Mouse (Mus musculus) cerebellum, adult 11 months (tissue): ENCODE results near the gene Scfd2.

Experiments
- DNase-seq: peaks from one replicate; pipeline ENCODE4 v3.0.0; 2022

Scfd2 gene

DNA sequence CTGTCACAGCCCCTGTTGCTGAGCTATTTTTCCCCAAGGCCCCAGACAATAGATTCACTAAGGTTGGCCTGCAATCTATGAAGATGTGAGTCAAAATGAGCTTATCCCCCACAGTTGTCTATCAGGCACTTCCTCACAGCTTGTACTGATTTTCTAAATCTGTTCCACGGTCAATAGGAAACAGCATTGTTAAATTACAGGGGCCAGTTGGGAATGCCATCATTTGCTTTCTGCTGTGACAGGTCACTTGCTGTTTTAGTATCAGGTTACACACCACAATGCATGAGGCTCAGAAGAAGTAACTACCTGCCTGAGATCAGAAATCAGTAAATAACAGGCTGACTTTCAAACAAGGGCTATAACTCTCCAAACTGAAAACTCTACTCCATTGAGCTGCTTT lies 168.3 kb downstream of the Scfd2 start:
- no peak for DNase-seq

DNA sequence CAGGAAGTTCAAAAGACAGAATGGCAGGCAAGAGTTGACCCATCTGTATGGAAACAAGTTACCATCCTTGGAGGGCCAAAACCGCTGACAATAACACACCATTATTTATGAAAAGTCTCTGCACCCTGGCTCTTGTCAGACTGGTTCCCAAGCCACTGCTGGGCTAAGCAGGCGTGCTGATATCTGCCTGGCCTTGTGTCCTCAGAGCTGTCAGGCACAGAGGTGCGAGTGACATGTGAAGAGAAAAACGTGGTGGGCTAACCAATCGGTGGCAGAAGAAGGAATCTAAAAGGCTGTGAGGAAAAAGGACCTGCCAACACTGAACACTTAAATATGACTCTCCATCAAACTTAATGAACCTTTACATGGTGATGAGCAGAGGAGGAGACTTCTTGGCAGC lies 170.0 kb downstream of the Scfd2 start:
- DNase-seq: no peak

DNA sequence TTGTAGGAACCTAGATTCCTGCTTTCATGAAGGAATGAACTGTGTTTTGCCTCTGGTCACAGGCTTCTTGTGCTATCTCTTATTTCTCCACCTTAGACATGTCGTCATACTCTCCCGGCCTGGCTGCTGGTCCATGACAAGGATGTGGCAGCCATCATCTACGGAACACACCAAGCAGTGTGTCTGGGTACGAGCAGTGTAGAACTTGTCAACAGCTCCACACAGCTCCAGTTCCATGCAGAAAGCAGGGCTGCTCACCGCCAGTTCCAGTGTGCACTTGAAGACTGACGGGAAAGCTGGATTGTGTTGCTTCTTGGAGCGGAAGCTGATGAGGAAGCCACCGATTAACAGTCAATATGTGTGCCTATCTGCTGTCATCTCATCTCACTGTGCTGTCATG lies 173.5 kb downstream of the Scfd2 start:
- DNase-seq: no peak

DNA sequence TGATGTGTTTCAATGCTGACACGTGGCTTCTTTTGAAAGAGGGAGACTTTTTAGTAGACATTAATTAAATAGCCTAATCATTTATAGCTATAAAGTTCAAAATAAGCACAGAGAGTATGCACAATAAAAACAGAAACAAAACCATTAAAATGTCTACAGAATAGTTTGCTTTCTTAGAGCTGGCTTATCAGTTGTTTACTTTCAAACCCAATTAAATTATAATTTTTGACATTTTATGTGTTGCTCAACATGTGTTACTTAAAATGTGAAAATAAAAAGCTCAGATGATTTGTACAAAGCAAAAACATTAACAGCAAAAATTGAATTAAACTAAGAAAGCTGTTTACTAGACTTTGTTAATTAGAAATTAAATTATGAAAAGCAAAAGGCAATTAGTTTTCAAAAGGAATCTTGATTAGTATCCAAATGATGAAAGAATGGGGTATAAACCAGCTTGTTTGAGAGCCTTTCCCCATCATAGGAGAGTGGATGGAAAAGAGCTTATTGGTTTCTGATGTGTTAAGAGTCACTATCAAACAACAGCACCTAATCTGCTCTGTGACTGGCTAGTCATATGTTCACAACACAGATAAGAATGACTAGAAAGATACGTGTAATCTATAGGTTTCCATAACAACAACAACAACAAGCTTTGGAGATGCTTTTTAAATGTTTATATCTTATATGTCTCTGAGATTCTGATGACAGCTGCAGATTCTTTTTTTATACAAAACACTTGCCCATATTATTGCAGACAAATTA lies 176.0 kb downstream of the Scfd2 start:
- no peak for DNase-seq

DNA sequence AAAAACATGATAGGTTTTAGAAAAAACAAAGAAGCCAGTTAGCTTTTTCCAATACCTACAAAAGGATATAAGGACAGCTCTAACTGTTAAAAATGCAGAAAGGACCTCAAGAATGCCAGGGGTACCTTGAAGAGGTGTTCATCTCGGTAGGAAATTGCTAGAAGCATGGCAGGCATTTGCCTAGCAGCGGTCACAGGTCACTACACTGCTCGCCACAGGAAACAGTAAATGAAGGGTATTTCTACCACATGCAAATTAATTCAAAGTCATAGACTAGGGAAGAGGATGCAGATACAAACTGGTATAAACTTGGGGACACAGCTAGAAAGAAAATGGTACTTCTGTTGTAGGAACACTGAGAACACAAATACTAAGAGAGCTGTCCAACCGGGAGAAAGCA lies 180.7 kb downstream of the Scfd2 start:
- DNase-seq: no peak

DNA sequence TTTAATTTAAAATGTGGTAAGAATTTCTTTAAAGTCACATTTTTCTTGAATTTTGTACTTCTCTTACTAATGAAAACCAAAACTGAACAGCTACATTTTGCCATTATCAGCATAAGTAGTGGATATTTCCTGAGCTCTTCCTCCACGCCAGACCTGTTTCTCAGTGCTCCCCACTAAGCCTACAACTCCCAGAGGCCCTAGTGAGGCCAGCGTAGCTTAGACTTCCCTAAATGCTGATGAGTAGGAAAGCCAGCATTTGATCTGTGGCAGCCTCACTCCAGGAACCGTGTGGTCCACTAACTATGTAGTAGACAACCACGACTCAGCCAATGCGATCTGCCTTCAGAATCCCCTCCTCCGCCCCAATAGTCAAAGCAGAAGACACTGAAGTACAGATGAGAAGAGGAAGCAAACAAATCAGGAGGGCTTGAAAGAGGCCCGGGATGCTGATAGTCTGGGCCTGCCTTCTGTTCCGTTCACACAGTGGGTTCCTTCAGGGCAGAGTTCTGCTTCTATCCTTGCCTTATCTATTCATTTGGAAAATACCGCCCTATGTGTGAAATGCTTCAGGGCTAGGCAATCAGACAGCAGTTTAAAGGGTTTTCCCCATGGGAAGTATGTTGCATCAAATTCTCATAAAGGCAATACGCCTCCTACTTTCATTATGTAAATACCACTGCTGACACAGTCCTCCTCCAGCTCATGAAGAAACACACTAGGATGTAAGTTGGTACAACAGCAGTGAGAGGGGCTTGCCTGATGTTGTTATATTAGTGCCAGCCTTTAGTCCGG lies 183.3 kb downstream of the Scfd2 start:
- no peak for DNase-seq

DNA sequence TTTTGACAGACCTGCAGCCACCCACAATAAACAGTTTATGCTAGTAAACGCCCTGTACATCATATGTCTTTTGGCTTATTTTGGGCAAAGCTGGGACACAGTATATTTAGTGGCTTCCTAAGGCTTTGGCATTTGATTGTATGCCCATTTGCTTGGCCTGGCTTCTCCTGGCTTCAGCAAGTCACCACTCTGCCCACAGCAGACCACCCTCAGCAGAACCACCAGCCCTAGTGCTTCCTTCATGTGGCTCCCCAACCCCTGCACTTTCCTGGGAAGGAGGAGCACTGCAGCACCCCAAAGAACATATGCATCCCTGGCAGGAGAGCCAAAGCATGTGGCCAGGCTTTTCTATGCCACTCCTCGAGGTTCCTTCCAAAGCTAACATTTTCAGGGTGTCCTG lies 188.5 kb downstream of the Scfd2 start:
- DNase-seq: no peak

DNA sequence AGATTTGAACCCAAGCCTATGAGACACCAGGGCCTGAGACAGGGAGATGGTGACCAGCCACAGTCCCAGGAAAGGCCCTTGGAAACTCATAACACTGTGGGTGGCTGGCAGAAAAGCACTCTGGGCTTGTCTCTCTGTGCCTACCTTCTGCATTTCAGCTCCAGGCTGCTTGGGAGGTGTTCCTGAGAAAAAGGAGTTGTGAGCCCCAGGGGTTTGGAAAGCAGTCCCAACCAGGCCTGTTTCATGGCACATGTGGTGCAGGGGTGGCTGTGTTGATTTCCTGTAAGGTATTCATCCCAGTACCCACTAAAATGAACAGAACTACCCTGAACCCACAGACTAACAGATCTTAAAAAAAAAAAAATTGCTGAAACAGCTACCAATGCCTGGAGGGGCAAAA lies 189.0 kb downstream of the Scfd2 start:
- no peak for DNase-seq

DNA sequence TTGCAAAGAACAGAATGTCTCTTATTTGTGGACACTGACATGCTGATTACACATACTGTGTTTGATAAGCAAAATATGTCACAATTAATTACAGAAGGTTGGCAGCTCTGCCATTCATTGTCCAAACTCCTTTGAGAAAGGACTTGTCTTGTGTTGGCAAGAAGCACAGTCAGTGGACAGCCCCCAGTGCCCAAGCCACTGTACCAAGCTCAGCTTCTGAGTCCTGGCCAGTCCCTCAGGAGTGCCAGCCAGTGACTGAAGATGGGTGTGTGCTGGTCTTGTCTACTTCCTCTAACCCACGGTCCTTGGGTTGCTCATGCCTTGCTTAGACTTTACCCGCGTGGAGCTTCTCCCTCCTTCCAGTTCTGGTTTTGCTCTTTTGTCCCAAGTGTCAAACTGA lies 194.1 kb downstream of the Scfd2 start:
- DNase-seq: no peak

DNA sequence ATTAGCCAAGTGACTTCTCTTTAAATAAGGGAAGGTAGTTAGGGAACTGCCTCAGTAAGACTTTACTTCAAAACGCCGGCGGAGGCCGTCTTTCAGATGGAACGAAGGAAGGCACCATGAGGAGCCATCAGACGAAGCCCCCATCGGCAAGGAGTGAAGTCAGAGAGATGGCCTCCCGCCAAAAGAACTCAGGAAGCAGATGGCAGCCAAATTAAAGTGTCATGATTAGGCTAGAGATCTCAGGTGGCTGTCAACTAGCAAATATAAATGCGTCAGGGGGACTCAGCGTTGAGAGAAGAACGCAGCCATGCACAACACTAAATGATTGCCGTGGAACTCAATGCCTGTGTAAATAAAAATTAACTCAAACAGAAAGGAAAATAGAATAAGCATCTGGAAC lies 194.8 kb downstream of the Scfd2 start:
- peak; percentile 41 for DNase-seq

DNA sequence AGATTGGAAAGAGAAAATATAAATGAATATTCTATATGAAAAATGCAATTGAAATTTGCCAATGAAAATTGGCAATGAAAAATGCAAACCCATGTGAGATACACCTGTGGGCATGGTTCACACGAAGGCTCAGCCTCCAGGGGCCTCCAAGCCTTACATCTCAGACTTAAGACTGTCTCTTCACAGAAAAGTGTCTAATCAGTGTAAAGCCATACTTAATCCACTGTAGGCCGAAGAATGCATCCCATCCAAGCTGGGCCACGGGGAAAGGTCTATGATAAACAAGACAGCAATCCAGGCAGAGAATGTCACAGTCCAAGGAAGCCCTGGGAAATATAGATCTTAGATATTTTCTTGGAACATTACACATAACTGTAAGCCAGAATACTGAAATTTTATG lies 198.3 kb downstream of the Scfd2 start:
- no peak for DNase-seq

DNA sequence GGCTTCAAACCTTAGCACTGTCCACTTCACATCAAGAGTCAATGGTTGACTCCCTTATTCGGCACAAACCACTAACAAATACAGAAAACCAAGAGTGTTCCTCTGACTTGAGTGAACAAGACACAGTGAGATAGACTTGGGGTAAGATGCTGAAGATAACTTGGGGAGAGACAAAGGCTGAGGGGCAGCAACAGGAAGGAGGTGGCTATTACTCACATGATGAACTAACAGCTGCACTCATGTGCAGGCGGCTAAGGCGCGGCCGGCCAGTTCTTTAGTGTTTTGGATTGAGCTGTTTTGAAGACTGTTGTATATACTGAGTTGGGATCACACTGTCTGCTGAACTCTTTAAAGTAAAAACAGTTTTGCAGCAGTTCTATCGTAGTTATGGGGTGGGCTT lies 205.3 kb downstream of the Scfd2 start:
- DNase-seq: no peak

DNA sequence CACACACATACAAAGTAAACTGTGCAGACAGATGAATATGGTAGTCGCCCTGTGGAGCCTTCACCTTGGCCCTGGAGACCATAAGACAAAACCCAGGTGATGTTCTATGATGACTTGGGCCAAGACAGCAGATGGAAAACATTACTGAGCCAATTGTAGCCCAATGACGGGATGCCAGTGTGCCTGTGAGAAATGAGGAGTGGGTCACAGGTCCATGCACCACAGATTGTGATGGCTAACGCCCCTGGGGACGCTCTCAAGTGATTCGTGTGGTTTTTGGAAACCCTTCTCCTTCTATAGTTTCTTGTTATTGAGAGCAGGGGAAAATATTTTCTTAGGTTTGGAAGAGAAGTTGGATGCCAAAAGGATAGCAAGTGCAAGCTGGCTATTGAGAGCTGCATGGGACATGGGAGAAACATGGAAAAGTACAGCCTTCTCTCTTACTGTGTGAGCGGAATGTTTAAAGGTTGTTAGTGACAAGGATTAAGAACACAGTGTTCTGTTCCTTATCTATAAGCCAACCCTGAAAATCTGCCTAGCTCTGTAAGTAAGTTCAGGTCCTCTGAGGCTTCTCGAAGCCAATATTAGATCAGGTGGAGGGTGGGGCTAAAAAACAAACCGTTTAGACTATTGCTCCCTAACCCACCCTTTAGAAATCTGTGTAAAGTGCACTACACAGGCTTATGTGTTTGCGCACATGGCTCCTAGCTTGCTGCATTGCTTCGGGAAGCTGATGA lies 210.4 kb downstream of the Scfd2 start:
- no peak for DNase-seq

DNA sequence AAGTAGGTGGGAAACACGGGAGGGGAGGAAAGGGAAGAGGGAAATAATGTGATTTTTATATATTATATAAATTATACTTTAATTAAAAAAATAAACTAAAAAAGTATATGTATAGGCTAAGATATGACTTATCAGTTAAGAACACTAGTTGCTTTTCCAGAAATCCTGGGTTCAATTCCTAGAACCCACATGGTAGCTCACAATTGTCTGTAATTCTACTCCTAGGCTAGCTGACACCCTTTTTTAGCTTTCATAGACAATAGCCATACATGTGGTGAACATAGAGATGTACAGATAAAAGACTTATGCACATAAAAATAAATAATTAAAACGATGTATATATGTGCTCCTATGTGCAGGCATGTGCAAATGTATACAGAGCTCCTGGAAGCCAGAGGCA lies 212.0 kb downstream of the Scfd2 start:
- DNase-seq: no peak

DNA sequence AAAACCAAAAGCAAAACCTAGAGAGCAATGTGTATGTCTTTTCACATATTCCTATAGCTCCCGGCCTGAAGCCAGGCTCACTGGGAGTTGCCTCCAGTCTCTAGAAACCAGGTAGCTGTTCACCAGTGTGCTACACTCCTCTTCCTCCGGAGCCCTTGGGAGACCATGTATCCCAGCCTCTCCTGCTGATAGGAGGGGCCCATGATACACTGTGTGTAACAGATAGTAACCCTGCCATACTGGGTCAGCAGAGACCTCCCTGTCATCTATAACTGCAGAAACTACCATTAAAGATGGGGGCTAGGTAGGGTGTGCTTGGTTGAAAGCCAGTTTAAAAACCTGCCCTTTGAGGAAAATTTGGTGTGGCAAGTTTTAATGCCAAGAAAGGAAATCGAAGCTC lies 214.4 kb downstream of the Scfd2 start:
- DNase-seq: no peak

DNA sequence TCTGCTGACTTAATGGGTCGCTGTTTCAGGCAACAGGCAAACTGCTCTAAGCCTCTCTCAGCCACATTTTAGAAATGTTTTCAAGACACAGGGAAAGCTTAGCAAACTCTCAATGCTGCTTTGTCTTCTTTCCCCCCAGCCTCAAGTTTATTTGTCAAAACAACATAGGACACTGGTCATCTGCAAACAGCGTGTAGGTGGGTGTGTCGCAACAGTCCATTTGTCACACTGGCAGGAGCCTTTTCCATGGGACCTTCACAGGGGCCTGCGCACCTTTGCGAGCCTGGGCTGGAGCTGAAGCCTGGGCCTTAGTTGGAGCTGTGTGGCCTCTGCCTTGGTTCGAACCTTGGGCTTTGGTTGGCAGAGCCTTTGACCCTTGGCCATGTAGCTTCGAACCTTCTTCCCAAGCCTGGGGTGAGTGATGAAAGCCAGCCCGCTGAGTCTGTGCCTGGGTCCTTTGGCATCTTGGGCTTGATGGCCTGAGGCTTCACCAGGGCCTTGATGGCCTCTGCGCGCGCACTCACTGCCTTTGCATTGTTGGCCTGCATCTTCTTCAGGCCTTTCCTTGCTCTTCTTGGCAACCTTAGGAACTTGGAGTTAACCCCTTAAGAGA lies 215.1 kb downstream of the Scfd2 start:
- DNase-seq: no peak

DNA sequence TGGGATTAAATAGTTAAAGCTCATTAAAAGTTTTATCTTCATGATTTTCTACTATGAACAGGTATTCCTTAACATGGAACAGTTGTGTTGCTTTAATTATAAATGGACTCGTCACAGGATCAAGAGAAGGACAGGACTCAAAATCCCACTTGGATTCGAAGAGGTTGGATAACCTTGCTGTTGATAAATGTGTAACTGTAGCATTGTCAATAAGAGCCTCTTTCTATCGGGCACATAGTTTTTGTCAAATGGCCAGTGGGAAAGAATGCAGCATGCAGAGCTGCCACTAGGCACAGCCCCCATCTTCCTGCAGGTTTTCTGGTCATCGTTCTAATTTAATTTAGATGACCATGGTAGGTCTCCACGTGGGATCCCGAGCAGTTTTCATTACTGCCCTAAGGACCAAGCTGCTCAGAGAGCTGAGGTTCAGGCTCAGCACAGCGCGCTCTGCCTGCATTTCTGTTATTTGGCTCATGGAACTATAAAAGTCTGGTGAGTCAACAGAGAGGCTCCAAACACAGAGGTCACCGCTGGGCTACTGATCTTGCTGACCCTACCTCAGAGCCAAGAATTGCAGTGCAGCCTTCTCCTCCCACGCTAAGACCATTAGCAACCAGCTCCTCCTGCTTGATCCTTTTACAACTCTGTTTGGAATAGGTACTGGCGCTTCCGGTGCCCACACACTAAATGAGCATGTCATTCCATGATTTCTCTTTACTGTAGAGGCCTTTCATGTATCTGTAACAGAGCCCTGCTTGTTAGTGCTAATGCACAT lies 215.9 kb downstream of the Scfd2 start:
- no peak for DNase-seq

DNA sequence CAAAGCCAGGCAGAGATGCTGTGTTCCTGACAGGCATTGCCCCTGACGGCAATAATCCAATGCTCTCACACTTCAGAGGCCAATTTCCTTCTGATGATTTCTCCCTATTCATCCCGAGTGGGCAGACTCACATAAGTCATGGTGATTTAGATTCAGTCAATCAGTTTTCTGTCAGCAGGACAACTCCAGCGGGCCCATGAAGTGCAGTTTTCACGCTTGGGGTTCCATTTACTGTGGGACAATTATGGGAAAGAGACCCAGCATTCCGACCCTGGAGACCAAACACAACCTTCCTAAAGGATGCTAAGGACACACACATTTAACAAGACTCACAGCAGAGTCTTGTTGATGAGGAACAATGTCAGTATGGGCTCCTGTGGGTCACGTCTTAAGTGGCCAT lies 217.1 kb downstream of the Scfd2 start:
- DNase-seq: no peak

DNA sequence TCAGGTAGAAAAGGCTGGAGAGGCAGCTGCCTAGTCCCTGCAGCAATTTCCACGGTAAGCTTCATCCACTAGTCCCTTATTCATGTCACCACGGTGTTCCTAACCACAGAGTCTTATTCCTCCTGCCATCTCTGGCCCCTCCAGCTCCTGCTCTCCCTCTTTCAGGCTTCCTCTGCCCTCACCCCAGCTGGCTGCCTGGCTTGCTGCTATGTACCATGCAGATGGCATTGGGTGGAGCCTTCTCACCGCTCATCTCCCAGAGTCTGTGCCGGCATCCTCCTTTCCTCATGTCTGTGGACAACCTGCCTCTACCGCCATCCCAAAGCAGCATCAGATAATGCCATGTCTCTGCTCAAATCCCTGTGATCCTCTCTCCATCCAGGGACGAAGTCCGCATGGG lies 218.0 kb downstream of the Scfd2 start:
- DNase-seq: no peak

DNA sequence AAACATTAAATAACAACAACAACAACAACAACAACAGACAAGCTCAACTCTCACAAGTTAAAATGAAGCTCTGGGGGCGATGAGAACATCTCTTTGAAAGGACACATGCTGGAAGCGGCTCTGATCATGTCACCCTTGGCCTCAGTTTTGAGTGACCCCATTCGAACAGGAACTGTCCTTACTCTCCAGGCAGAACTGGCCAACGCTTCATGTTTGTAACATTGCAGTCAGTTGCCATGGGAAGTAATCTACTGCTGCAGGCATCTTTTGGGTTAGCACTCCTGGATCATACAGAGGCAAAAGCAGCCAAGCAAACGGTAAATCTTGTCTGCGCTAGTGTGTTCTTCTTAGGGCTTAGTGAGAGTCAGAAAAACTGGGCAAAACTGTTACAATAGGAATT lies 219.7 kb downstream of the Scfd2 start:
- DNase-seq: no peak

DNA sequence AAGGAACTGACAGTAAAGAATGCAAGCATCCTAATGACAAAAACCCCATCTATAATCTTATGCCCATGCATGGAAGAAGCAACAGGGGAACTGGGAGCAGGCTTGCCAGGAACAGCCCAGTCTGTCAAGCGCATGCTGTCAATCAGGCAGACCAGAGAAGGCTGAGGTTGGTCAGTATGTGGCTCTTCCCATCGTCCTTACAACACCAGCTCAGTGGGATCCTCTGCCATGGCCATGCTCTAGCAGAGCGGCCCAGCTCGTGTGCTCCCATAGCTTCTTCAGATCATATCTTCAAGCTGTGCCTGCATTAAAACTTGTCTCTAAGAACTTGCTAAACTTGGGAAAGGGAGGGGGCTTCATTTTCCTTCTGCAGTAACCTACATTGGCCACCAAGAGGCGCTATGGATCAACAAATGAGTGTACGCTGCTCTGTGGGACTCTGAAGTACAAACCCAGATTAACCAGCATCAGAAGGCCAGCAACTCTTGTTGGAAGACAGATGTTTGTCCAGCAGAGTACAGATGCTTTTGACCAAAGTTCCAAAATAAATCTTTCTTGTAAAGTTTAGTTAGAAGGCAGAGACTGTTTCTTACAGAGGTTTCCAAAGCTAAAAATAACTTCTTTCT lies 220.2 kb downstream of the Scfd2 start:
- DNase-seq: no peak

DNA sequence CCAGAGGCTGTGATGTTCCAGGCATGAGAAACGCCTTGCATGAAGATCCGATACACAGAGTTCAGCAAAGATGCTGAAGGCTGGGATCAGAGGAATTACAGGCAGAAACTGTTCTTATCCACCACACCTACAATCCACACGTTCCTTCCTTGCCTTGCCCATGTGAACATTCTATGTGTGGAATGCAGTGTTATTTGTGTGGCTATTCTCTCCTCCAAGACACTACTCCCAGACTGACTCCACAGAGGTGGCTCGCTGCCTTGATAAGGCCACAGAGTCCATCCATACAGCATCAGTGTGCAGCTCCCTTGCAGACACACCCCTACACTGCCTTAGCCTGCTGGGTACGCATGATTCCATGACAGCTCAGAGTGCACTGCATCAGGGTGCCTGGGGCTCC lies 221.5 kb downstream of the Scfd2 start:
- no peak for DNase-seq
